Mouse (Mus musculus): ENCODE data around the gene Piwil1. TPM values are rescaled to one million over a fixed set of nuclear protein-coding genes. Genes with fewer than 3 reads are reported as not detected.

Piwil1 gene
- total RNA-seq, 1 experiment = 0.62 TPM

DNA sequence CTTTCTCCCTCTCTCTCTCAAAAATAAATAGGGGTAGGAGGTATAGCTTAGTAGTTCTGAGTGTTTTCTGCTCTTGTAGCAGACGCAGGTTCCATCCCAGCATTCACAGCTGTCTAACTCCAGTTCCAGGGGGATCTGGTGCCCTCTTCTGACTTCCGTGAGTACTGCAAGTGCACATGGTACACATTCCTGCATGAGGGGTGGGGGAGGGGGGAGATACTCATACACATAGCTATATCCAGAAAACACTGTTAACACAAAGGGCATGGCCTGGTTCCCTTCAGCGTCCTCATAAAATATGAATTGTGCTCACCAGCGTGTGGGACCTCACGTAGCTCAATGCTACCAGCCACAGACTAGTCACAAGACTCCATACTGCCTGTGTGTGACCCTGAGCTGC, 27.0 kb downstream of the Piwil1 start:
- peaks cover 1 to 7% of the 10 kb centered on the region in 2 experiments; a peak in 1 of 4 replicates for H3K4me1 ChIP-seq (ENCODE audit: control insufficient read depth in 2 of 2, insufficient read depth in 2 of 2, low read length in 2 of 2, poor library complexity in 1 of 2)
- no peak overlapping the region for H3K4me3 ChIP-seq (ENCODE audit: insufficient read depth in 1 of 2, low read depth in 1 of 2, low read length in 2 of 2, poor library complexity in 1 of 2, severe bottlenecking in 1 of 2)
- H3K27ac ChIP-seq (ENCODE audit: insufficient read depth, low read depth, low read length, poor library complexity, severe bottlenecking) = no peak overlapping the region
- no peak overlapping the region for H3K9ac ChIP-seq (ENCODE audit: insufficient read depth, low read depth, low read length, poor library complexity, severe bottlenecking)
- TF ChIP-seq ZNF384 (IDR thresholded peaks at IDR 0.05; ENCODE audit: low read depth, low read length) (no peak), ZC3H11A (IDR thresholded peaks at IDR 0.05; ENCODE audit: borderline replicate concordance, low read depth, low read length) (no peak), HCFC1 (IDR thresholded peaks at IDR 0.05; ENCODE audit: borderline replicate concordance, insufficient read depth, low read length) (no peak)
- in situ Hi-C loops (cut with MboI; ENCODE audit: low sequenced_read_pairs in 2 of 2, unreplicated experiment in 2 of 2) = no loop called here
- H3K9me3 ChIP-seq (ENCODE audit: control insufficient read depth, insufficient read depth, low read depth, low read length) = no peaks in the 10 kb centered on the region
- peak; percentile 79 for DNase-seq (ENCODE audit: low read depth, low spot score)
- no peaks in the 10 kb centered on the region for H3K36me3 ChIP-seq (ENCODE audit: control insufficient read depth, insufficient read depth, low read length, poor library complexity, severe bottlenecking)

- peak; percentile 53 for DNase-seq (ENCODE audit: low read depth, low spot score)
- Histone ChIP-seq H3K27ac (ENCODE audit: insufficient read depth, low read depth, low read length, poor library complexity, severe bottlenecking) (no peak overlapping the region), H3K9me3 (ENCODE audit: control insufficient read depth, insufficient read depth, low read depth, low read length) (no peaks in the 10 kb centered on the region), H3K36me3 (ENCODE audit: control insufficient read depth, insufficient read depth, low read length, poor library complexity, severe bottlenecking) (no peaks in the 10 kb centered on the region), H3K4me1 (ENCODE audit: control insufficient read depth in 2 of 2, insufficient read depth in 2 of 2, low read length in 2 of 2, poor library complexity in 1 of 2) (peaks cover 1 to 7% of the 10 kb centered on the region in 2 experiments; a peak in 1 of 4 replicates), H3K4me3 (ENCODE audit: insufficient read depth in 1 of 2, low read depth in 1 of 2, low read length in 2 of 2, poor library complexity in 1 of 2, severe bottlenecking in 1 of 2) (no peak overlapping the region), H3K9ac (ENCODE audit: insufficient read depth, low read depth, low read length, poor library complexity, severe bottlenecking) (no peak overlapping the region)
- in situ Hi-C loops (cut with MboI; ENCODE audit: low sequenced_read_pairs in 2 of 2, unreplicated experiment in 2 of 2) = no loop called here
- no peak for TF ChIP-seq HCFC1 (IDR thresholded peaks at IDR 0.05; ENCODE audit: borderline replicate concordance, insufficient read depth, low read length)
- no peak for TF ChIP-seq ZNF384 (IDR thresholded peaks at IDR 0.05; ENCODE audit: low read depth, low read length)
- no peak for TF ChIP-seq MAFK (IDR thresholded peaks at IDR 0.05; ENCODE audit: insufficient read depth, low read depth, low read length)
- TF ChIP-seq ZC3H11A (IDR thresholded peaks at IDR 0.05; ENCODE audit: borderline replicate concordance, low read depth, low read length) = no peak
- TF ChIP-seq CHD2 (IDR thresholded peaks at IDR 0.05; ENCODE audit: low read depth, low read length) = no peak
Measured at GRCm38 (mm10) chr5:128730634-128731033, 28.3 kb downstream of the Piwil1 start.

DNA sequence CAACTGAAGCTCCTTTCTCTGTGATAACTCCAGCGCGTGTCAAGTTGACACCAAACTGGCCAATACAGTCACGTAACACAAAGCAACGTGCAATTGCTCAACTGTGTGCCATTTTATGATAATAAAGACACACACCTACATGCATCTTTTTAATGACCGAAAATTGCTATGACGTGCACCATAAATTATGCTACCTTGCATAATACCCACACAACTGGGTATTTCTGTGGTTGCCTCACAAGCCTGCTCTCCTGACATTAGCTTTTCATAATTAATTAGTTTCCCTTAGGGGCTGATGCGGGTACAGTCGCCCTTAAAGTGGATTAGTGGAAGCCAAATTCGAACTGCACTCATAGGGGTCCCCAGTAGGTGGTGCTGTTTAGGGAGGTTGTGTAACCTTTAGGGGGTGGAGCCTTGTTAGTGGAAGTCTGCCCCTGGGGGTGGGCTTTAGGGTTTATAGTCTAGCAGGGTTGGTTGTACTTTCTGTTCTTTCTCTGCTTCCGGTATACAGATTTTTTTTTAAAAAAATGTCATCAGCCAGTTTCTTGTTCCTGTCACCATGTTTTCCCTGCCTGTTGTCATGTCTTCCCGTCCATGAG, 30.2 kb downstream of the Piwil1 start:
- Histone ChIP-seq H3K9me3 (ENCODE audit: control insufficient read depth, insufficient read depth, low read depth, low read length) (no peaks in the 10 kb centered on the region), H3K4me3 (ENCODE audit: insufficient read depth in 1 of 2, low read depth in 1 of 2, low read length in 2 of 2, poor library complexity in 1 of 2, severe bottlenecking in 1 of 2) (no peak overlapping the region), H3K4me1 (ENCODE audit: control insufficient read depth in 2 of 2, insufficient read depth in 2 of 2, low read length in 2 of 2, poor library complexity in 1 of 2) (peaks cover 1 to 7% of the 10 kb centered on the region in 2 experiments; a peak in 1 of 4 replicates), H3K27ac (ENCODE audit: insufficient read depth, low read depth, low read length, poor library complexity, severe bottlenecking) (no peak overlapping the region), H3K36me3 (ENCODE audit: control insufficient read depth, insufficient read depth, low read length, poor library complexity, severe bottlenecking) (no peaks in the 10 kb centered on the region), H3K9ac (ENCODE audit: insufficient read depth, low read depth, low read length, poor library complexity, severe bottlenecking) (no peak overlapping the region)
- peak; percentile 76 for DNase-seq (ENCODE audit: low read depth, low spot score)
- in situ Hi-C loops (cut with MboI; ENCODE audit: low sequenced_read_pairs in 2 of 2, unreplicated experiment in 2 of 2) = no loop called here
- TF ChIP-seq HCFC1 (IDR thresholded peaks at IDR 0.05; ENCODE audit: borderline replicate concordance, insufficient read depth, low read length) (0 out of 2 replicates have a peak, but pooled peaks have one; percentile 30), MAFK (IDR thresholded peaks at IDR 0.05; ENCODE audit: insufficient read depth, low read depth, low read length) (no peak), ZC3H11A (IDR thresholded peaks at IDR 0.05; ENCODE audit: borderline replicate concordance, low read depth, low read length) (no peak), CHD2 (IDR thresholded peaks at IDR 0.05; ENCODE audit: low read depth, low read length) (no peak), ZNF384 (IDR thresholded peaks at IDR 0.05; ENCODE audit: low read depth, low read length) (peak; percentile 72)

- no peaks in the 10 kb centered on the region for H3K36me3 ChIP-seq (ENCODE audit: control insufficient read depth, insufficient read depth, low read length, poor library complexity, severe bottlenecking)
- in situ Hi-C loops (cut with MboI; ENCODE audit: low sequenced_read_pairs in 2 of 2, unreplicated experiment in 2 of 2) = no loop called here
- H3K9me3 ChIP-seq (ENCODE audit: control insufficient read depth, insufficient read depth, low read depth, low read length) = no peaks in the 10 kb centered on the region
- no peak overlapping the region for H3K27ac ChIP-seq (ENCODE audit: insufficient read depth, low read depth, low read length, poor library complexity, severe bottlenecking)
- H3K4me1 ChIP-seq (ENCODE audit: control insufficient read depth in 2 of 2, insufficient read depth in 2 of 2, low read length in 2 of 2, poor library complexity in 1 of 2) = peaks cover 1 to 7% of the 10 kb centered on the region in 2 experiments; a peak in 1 of 4 replicates
- no peak overlapping the region for H3K9ac ChIP-seq (ENCODE audit: insufficient read depth, low read depth, low read length, poor library complexity, severe bottlenecking)
- no peak overlapping the region for H3K4me3 ChIP-seq (ENCODE audit: insufficient read depth in 1 of 2, low read depth in 1 of 2, low read length in 2 of 2, poor library complexity in 1 of 2, severe bottlenecking in 1 of 2)
- DNase-seq (ENCODE audit: low read depth, low spot score) = peak; percentile 60
- TF ChIP-seq ZC3H11A (IDR thresholded peaks at IDR 0.05; ENCODE audit: borderline replicate concordance, low read depth, low read length) (peak; percentile 39; the same call in 1 of the 2 replicates), HCFC1 (IDR thresholded peaks at IDR 0.05; ENCODE audit: borderline replicate concordance, insufficient read depth, low read length) (no peak)
Measured at GRCm38 (mm10) chr5:128733955-128734354, 31.6 kb downstream of the Piwil1 start.

GRCm38 (mm10) chr5:128735921-128736320, 33.6 kb downstream of the Piwil1 start:
- Histone ChIP-seq H3K9ac (ENCODE audit: insufficient read depth, low read depth, low read length, poor library complexity, severe bottlenecking) (no peak overlapping the region), H3K4me3 (ENCODE audit: insufficient read depth in 1 of 2, low read depth in 1 of 2, low read length in 2 of 2, poor library complexity in 1 of 2, severe bottlenecking in 1 of 2) (no peak overlapping the region; a peak in 1 of 4 replicates), H3K36me3 (ENCODE audit: control insufficient read depth, insufficient read depth, low read length, poor library complexity, severe bottlenecking) (no peaks in the 10 kb centered on the region), H3K27ac (ENCODE audit: insufficient read depth, low read depth, low read length, poor library complexity, severe bottlenecking) (no peak overlapping the region), H3K9me3 (ENCODE audit: control insufficient read depth, insufficient read depth, low read depth, low read length) (no peaks in the 10 kb centered on the region), H3K4me1 (ENCODE audit: control insufficient read depth in 2 of 2, insufficient read depth in 2 of 2, low read length in 2 of 2, poor library complexity in 1 of 2) (peaks cover 0 to 6% of the 10 kb centered on the region in 2 experiments; a peak in 1 of 4 replicates)
- TF ChIP-seq ZC3H11A (IDR thresholded peaks at IDR 0.05; ENCODE audit: borderline replicate concordance, low read depth, low read length) = no peak
- TF ChIP-seq ZNF384 (IDR thresholded peaks at IDR 0.05; ENCODE audit: low read depth, low read length) = no peak
- no peak for TF ChIP-seq CHD2 (IDR thresholded peaks at IDR 0.05; ENCODE audit: low read depth, low read length)
- no peak for TF ChIP-seq MAFK (IDR thresholded peaks at IDR 0.05; ENCODE audit: insufficient read depth, low read depth, low read length)
- no peak for TF ChIP-seq HCFC1 (IDR thresholded peaks at IDR 0.05; ENCODE audit: borderline replicate concordance, insufficient read depth, low read length)
- in situ Hi-C loops (cut with MboI; ENCODE audit: low sequenced_read_pairs in 2 of 2, unreplicated experiment in 2 of 2) = no loop called here
- DNase-seq (ENCODE audit: low read depth, low spot score) = no peak
